Mouse (Mus musculus) embryonic stem cell, embryonic (primary cell): Measurements from ENCODE around the gene Cnpy3.

Experiments
- CTCF ChIA-PET, 4 experiments: fragments of 300-600 bp in 2 of 4; fragments of 350-600 bp in 2 of 4; sonication (Branson Sonifier 250); formaldehyde crosslinking; loops; one replicate each; lab custom pipeline; 2022; ENCODE audit warnings: inconsistent platforms in 2 of 4; lab: Charles Lee
- POLR2A ChIA-PET, 4 experiments: fragments of 300-600 bp in 2 of 4; fragments of 350-600 bp in 2 of 4; sonication (Branson Sonifier 250); formaldehyde crosslinking; loops; one replicate each; lab custom pipeline; 2022; ENCODE audit warnings: antibody characterized with exemption in 4 of 4, inconsistent platforms in 1 of 4; lab: Charles Lee

Gene Cnpy3

GRCm38 (mm10) chr17:46714756-46715481 is 37.1 kb downstream of the Cnpy3 start:
- POLR2A ChIA-PET = interaction anchor here (0.5 to 4.1 kb wide), 26 partner anchors 9 to 279 kb away, joined by 3 to 24 read pairs (median 4); partner anchors contain the start of genes Ppp2r5d (in 3 of the 4), Cul7 (in 2 of the 4), Cnpy3 (in 1 of the 4) and Klhdc3 (in 1 of the 4)

GRCm38 (mm10) chr17:46713849-46714248 is 38.2 kb downstream of the Cnpy3 start:
- POLR2A ChIA-PET = interaction anchor here in 3 of 4 experiments (0.7 to 4.1 kb wide), 14 partner anchors 9 to 113 kb away, joined by 3 to 24 read pairs (median 4); partner anchors contain the start of genes Ppp2r5d (in 2 of the 3), Cul7 (in 1 of the 3) and Klhdc3 (in 1 of the 3)

More at GRCm38 (mm10) chr17:46714756-46715481, 37.1 kb downstream of the Cnpy3 start:
- CTCF ChIA-PET = interaction anchor here (0.5 to 4.9 kb wide), 49 partner anchors 8 to 1118 kb away, joined by 3 to 40 read pairs (median 4); partner anchors contain the start of genes Ppp2r5d (in 2 of the 4), Ptk7 (in 1 of the 4), Rrp36 (in 1 of the 4) and Tbcc (in 1 of the 4)

GRCm38 (mm10) chr17:46712442-46712841 is 39.6 kb downstream of the Cnpy3 start:
- POLR2A ChIA-PET = interaction anchor here (0.6 to 1.3 kb wide), 14 partner anchors 9 to 178 kb away, joined by 3 to 7 read pairs (median 4); partner anchors contain the start of genes Cnpy3 (in 1 of the 4), Mea1 (in 1 of the 4), Ptcra (in 1 of the 4) and Rrp36 (in 1 of the 4)
- CTCF ChIA-PET = interaction anchor here in 2 of 4 experiments (0.5 to 1.6 kb wide), 6 partner anchors 9 to 196 kb away, joined by 3 to 4 read pairs (median 3); partner anchors contain the start of gene Tbcc (in 1 of the 2)

More at GRCm38 (mm10) chr17:46713849-46714248, 38.2 kb downstream of the Cnpy3 start:
- CTCF ChIA-PET = interaction anchor here (0.6 to 4.9 kb wide), 15 partner anchors 8 to 388 kb away, joined by 3 to 40 read pairs (median 5); partner anchors contain the start of gene Ppp2r5d (in 1 of the 4)

- CTCF ChIA-PET = interaction anchor here in 2 of 4 experiments (0.5 to 1.6 kb wide), 7 partner anchors 10 to 197 kb away, joined by 3 to 4 read pairs (median 3); partner anchors contain the start of gene Tbcc (in 1 of the 2)
- POLR2A ChIA-PET = interaction anchor here (0.6 to 1.3 kb wide), 15 partner anchors 10 to 179 kb away, joined by 3 to 7 read pairs (median 3); partner anchors contain the start of genes Cnpy3 (in 1 of the 4), Mea1 (in 1 of the 4), Ptcra (in 1 of the 4) and Rrp36 (in 1 of the 4)
These were observed 40.3 kb downstream of the Cnpy3 start for GRCm38 (mm10) chr17:46711612-46712271.

- ChIA-PET CTCF (interaction anchor here in 2 of 4 experiments (0.6 to 1.0 kb wide), 4 partner anchors 14 to 74 kb away, joined by 3 to 4 read pairs (median 3); no protein-coding TSS in a partner anchor), POLR2A (interaction anchor here in 3 of 4 experiments (0.7 to 1.3 kb wide), 3 partner anchors 42 to 179 kb away, joined by 3 to 5 read pairs (median 4); partner anchors contain the start of gene Tbcc (in 2 of the 3))
These were observed 40.9 kb downstream of the Cnpy3 start, which contains the start of gene Pex6 for GRCm38 (mm10) chr17:46710959-46711597. Gene Pex6, plus strand, starts transcription at chr17:46711463.

GRCm38 (mm10) chr17:46706375-46707089 is 45.5 kb downstream of the Cnpy3 start:
- ChIA-PET CTCF (interaction anchor here in 2 of 4 experiments (0.6 to 2.6 kb wide), 3 partner anchors 9 to 1063 kb away, joined by 3 to 40 read pairs (median 10); no protein-coding TSS in a partner anchor), POLR2A (interaction anchor here in 3 of 4 experiments (0.5 to 18.7 kb wide), 16 partner anchors 8 to 141 kb away, joined by 3 to 197 read pairs (median 6); partner anchors contain the start of genes 2310039H08Rik (in 1 of the 3), Klhdc3 (in 1 of the 3), Mea1 (in 1 of the 3) and Ptk7 (in 1 of the 3))

- POLR2A ChIA-PET = interaction anchor here (0.5 to 18.7 kb wide), 119 partner anchors 8 to 1198 kb away, joined by 3 to 197 read pairs (median 4); partner anchors contain the start of genes Klhdc3 (in 3 of the 4), 2310039H08Rik (in 2 of the 4), Cnpy3 (in 2 of the 4) and Gnmt (in 2 of the 4)
- CTCF ChIA-PET = interaction anchor here in 3 of 4 experiments (0.5 to 2.6 kb wide), 29 partner anchors 8 to 1148 kb away, joined by 3 to 40 read pairs (median 3); partner anchors contain the start of genes Cul9 (in 1 of the 3), Dnph1 (in 1 of the 3), Mea1 (in 1 of the 3) and Ptk7 (in 1 of the 3)
These were observed 46.9 kb downstream of the Cnpy3 start, which contains the start of gene Ppp2r5d for GRCm38 (mm10) chr17:46704887-46705835. Gene Ppp2r5d, minus strand, starts transcription at chr17:46705111.

- ChIA-PET CTCF (interaction anchor here (0.6 to 2.6 kb wide), 27 partner anchors 7 to 571 kb away, joined by 3 to 40 read pairs (median 4); partner anchors contain the start of genes Cul9 (in 1 of the 4), Dnph1 (in 1 of the 4), Mea1 (in 1 of the 4) and Ptk7 (in 1 of the 4)), POLR2A (interaction anchor here (0.5 to 18.7 kb wide), 111 partner anchors 9 to 1197 kb away, joined by 3 to 197 read pairs (median 4); partner anchors contain the start of genes Klhdc3 (in 3 of the 4), Cnpy3 (in 2 of the 4), Mea1 (in 2 of the 4) and Rrp36 (in 2 of the 4))
These were observed 47.8 kb downstream of the Cnpy3 start for GRCm38 (mm10) chr17:46703971-46704886.

GRCm38 (mm10) chr17:46702506-46702905 is 49.5 kb downstream of the Cnpy3 start:
- CTCF ChIA-PET = interaction anchor here in 1 of 4 experiments (0.6 kb wide), 1 partner anchor 181 kb away, joined by 3 read pairs; no protein-coding TSS in a partner anchor
- POLR2A ChIA-PET = interaction anchor here in 2 of 4 experiments (1.0 to 18.7 kb wide), 5 partner anchors 10 to 43 kb away, joined by 3 to 197 read pairs (median 6); partner anchors contain the start of genes Klhdc3 (in 1 of the 2) and Mea1 (in 1 of the 2)

- CTCF ChIA-PET = interaction anchor here in 2 of 4 experiments (0.6 to 0.7 kb wide), 4 partner anchors 180 to 578 kb away, joined by 3 to 5 read pairs (median 4); no protein-coding TSS in a partner anchor
- POLR2A ChIA-PET = interaction anchor here in 3 of 4 experiments (0.5 to 18.7 kb wide), 5 partner anchors 12 to 282 kb away, joined by 3 to 197 read pairs (median 5); partner anchors contain the start of genes Klhdc3 (in 1 of the 3) and Mea1 (in 1 of the 3)
These were observed 49.9 kb downstream of the Cnpy3 start for GRCm38 (mm10) chr17:46702100-46702499.

GRCm38 (mm10) chr17:46701489-46701888 is 50.5 kb downstream of the Cnpy3 start:
- POLR2A ChIA-PET = interaction anchor here in 3 of 4 experiments (0.5 to 18.7 kb wide), 8 partner anchors 10 to 282 kb away, joined by 3 to 197 read pairs (median 4); partner anchors contain the start of genes Klhdc3 (in 1 of the 3) and Mea1 (in 1 of the 3)
- CTCF ChIA-PET = interaction anchor here in 2 of 4 experiments (0.6 to 0.7 kb wide), 3 partner anchors 359 to 577 kb away, joined by 3 to 5 read pairs (median 4); no protein-coding TSS in a partner anchor

GRCm38 (mm10) chr17:46699912-46700311 is 52.1 kb downstream of the Cnpy3 start:
- ChIA-PET POLR2A (interaction anchor here in 3 of 4 experiments (1.0 to 18.7 kb wide), 5 partner anchors 10 to 52 kb away, joined by 3 to 197 read pairs (median 4); partner anchors contain the start of genes Cnpy3 (in 1 of the 3), Klhdc3 (in 1 of the 3) and Mea1 (in 1 of the 3)), CTCF (interaction anchor here in 2 of 4 experiments (0.6 to 1.0 kb wide), 4 partner anchors 15 to 143 kb away, joined by 3 to 5 read pairs (median 4); no protein-coding TSS in a partner anchor)
